Mouse (Mus musculus): ENCODE measurements around the gene Tmco4. TPM values are rescaled to one million over a fixed set of nuclear protein-coding genes. Genes with fewer than 3 reads are reported as not detected.

Gene Tmco4
- polyA plus RNA-seq, 1 experiment: 3.4 TPM

DNA sequence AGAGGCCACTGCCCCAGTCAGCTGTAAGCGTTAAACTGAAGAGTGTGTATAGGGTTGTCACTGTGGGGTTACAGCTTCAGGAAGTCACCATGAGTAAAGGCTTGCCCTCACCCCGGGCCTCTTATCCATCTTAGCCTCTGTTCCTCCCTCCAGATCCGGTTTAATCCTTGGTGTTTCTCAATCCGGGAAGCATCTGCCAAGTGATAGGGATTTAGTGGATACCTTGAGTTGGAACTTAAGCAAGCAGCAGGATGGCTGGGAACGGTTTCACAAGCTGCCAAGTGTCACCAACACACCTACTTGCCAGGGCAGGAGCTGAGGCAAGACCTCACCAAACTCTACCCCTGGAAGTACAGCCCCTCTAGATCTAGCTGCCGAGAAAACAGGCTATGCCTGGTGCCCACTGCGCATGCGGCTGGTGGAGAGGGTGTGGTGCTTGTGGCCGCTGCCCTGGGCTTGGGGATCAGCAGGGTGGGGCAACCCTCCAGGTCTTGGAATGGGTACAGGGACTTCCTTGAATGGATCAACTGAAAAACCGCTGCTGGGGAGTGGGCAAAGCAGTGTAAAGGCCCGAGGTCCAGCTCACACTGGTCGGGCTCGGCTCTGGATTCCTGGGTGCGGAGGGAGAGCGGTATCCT is 117.7 kb downstream of the Tmco4 start:
- TF ChIP-seq CTCF (IDR thresholded peaks at IDR 0.05; ENCODE audit: control insufficient read depth, insufficient read depth, insufficient replicate concordance, low read depth, low read length): no peak
- no peak for TF ChIP-seq POLR2A (IDR thresholded peaks at IDR 0.05; ENCODE audit: control insufficient read depth, low read depth, low read length)
- Histone ChIP-seq H3K27ac (ENCODE audit: control insufficient read depth, insufficient read depth, low read depth, low read length) (no peak overlapping the region), H3K4me1 (ENCODE audit: control insufficient read depth, insufficient read depth, low read length) (peaks cover 9% of the 10 kb centered on the region; the same call in 1 of the 2 replicates), H3K4me3 (ENCODE audit: control insufficient read depth, low read depth, low read length) (no peak overlapping the region), H3K36me3 (ENCODE audit: control insufficient read depth, insufficient read depth, low read length) (no peaks in the 10 kb centered on the region), H3K27me3 (ENCODE audit: control insufficient read depth, insufficient read depth, low read length) (no peaks in the 10 kb centered on the region; the same call in 1 of the 2 replicates)

DNA sequence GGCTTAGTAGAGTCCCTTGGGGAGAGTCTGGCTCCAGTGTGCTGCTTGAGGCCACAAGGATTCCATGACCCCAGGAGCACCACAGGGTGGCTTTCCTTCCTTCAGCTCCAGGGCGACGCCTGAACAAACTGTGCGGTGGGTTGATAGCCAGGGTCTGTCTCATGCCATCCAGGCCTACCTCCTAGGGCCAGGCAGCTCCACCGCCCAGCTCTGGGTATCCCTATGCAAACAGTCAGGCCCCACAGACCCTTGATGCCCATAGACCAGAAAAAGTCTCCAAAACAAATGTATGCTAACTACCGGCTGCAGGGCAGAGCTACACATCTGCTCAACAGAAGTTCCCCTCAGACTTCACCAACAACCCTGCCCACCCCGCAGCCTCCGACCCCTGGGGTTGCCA is 118.4 kb downstream of the Tmco4 start:
- peaks cover 9% of the 10 kb centered on the region; the same call in 1 of the 2 replicates for H3K4me1 ChIP-seq (ENCODE audit: control insufficient read depth, insufficient read depth, low read length)
- H3K4me3 ChIP-seq (ENCODE audit: control insufficient read depth, low read depth, low read length): no peak overlapping the region
- TF ChIP-seq POLR2A (IDR thresholded peaks at IDR 0.05; ENCODE audit: control insufficient read depth, low read depth, low read length): no peak
- no peak for TF ChIP-seq CTCF (IDR thresholded peaks at IDR 0.05; ENCODE audit: control insufficient read depth, insufficient read depth, insufficient replicate concordance, low read depth, low read length)
- no peak overlapping the region for H3K27ac ChIP-seq (ENCODE audit: control insufficient read depth, insufficient read depth, low read depth, low read length)
- no peaks in the 10 kb centered on the region for H3K36me3 ChIP-seq (ENCODE audit: control insufficient read depth, insufficient read depth, low read length)
- no peaks in the 10 kb centered on the region; the same call in 1 of the 2 replicates for H3K27me3 ChIP-seq (ENCODE audit: control insufficient read depth, insufficient read depth, low read length)

DNA sequence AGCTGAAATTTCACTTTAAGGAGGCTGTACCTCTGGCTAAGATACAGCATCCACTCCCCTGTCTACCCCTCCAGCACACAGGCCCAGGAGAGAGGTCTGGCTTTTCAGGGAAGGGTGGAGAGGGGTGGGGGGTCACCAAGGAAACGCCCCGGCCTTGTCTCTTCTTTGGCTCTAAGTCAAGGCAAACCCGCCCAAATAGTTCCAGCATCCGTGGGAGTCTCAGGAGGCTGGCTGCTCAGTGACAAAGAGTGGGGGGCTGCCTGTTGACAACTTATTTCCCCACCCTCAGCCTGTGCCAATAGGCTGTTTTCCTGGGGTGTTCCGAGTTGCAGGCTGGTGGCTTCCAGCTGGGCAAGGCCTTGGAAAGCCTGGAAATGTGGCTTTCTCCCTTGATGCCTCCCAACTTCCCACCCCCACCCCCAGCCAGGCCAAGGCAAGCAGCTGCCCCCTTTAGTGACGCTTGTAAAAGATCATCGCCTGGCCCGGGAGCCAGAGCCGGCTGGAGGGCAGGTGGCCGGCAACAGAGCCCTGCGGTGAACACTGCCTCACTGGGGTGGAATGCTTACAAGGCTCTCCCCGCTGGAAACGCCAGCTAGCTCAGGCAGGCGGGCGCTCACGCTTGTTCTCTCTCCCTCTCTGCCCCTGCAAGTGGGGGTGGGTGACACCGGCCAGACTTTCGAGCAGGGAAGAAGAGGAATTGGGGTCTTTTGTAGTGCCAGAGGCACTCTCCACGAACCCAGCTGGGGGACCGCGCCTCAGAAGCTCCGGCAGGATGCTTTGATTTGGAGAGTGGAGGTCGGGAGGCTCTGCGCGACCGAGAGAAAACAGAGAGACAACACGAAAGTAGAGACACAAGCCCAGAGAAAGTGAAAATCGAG is 119.0 kb downstream of the Tmco4 start:
- no peak overlapping the region for H3K27ac ChIP-seq (ENCODE audit: control insufficient read depth, insufficient read depth, low read depth, low read length)
- H3K27me3 ChIP-seq (ENCODE audit: control insufficient read depth, insufficient read depth, low read length): no peaks in the 10 kb centered on the region; the same call in 1 of the 2 replicates
- peak overlapping the region; percentile 65 for H3K4me3 ChIP-seq (ENCODE audit: control insufficient read depth, low read depth, low read length)
- H3K4me1 ChIP-seq (ENCODE audit: control insufficient read depth, insufficient read depth, low read length): peaks cover 11% of the 10 kb centered on the region; the same call in 1 of the 2 replicates
- TF ChIP-seq CTCF (IDR thresholded peaks at IDR 0.05; ENCODE audit: control insufficient read depth, insufficient read depth, insufficient replicate concordance, low read depth, low read length): no peak
- TF ChIP-seq POLR2A (IDR thresholded peaks at IDR 0.05; ENCODE audit: control insufficient read depth, low read depth, low read length): no peak
- no peaks in the 10 kb centered on the region for H3K36me3 ChIP-seq (ENCODE audit: control insufficient read depth, insufficient read depth, low read length)

DNA sequence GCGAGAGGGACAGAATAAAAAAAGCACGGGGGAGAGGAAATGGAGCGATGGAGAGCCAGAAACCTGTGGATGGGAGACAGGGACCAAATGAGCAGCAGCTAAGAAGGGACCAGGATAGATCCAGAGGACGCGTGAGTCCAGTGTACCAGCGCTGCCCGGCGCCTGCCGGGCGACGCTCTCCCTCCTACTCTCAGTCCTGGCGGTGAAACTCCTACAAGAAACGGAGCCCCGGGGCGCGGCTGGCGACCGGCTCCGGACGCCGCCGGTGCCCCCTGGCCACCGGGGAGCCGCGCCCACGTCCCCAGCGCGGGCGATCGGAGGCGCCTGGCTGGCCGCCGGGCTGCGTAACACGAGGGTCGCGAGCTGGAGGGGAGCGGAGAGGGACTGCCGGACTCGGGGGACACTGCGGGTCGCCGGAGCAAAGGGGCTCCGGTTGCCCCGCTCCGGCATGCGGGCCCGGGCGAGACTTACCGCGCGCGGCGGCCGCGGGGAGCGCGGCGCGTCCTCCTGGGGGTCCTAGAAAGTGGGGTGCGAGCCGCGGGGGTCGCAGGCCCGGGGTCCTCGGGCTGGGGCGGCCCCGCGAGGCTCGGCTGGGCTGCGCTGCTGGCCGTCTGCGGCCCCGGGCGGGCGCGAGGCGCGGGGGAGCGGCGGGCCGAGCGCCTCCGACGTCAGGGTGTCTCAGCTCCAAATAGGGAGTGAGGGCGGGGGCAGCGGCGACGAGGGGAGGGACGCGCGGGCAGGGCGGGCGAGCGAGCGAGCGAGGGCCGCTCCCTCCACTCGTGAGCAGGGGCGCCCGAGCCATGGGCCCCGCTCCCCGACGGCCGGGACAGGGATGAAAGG is 119.9 kb downstream of the Tmco4 start, which contains the start of gene Nbl1:
Gene Nbl1, minus strand, starts transcription at position 638 of the 840 bp plus-strand sequence.
- no peaks in the 10 kb centered on the region; the same call in 1 of the 2 replicates for H3K27me3 ChIP-seq (ENCODE audit: control insufficient read depth, insufficient read depth, low read length)
- TF ChIP-seq CTCF (IDR thresholded peaks at IDR 0.05; ENCODE audit: control insufficient read depth, insufficient read depth, insufficient replicate concordance, low read depth, low read length): no peak
- H3K27ac ChIP-seq (ENCODE audit: control insufficient read depth, insufficient read depth, low read depth, low read length): no peak within 1 kb of the TSS; the same call in 1 of the 2 replicates
- H3K36me3 ChIP-seq (ENCODE audit: control insufficient read depth, insufficient read depth, low read length): no peaks in the 10 kb centered on the region
- peak within 1 kb of the TSS; percentile 65 for H3K4me3 ChIP-seq (ENCODE audit: control insufficient read depth, low read depth, low read length)
- peaks cover 11% of the 10 kb centered on the region; the same call in 1 of the 2 replicates for H3K4me1 ChIP-seq (ENCODE audit: control insufficient read depth, insufficient read depth, low read length)

DNA sequence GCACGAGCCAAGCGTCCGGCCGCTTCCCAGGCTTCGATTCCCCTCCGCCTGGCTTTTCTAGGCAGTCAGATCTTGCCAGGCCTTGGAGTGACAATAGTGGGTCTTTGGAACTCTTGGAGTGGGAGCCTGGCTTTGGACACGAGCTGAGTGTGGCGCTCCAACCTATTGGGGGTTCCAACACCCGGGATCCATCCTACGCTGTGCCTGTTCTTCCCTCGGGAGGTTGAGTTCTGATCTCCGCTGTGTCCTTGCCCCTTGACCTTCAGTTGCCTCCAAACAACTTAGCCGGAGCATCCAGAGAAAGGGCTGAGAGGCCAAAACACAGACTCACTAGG is 120.5 kb downstream of the Tmco4 start:
- Histone ChIP-seq H3K4me3 (ENCODE audit: control insufficient read depth, low read depth, low read length) (peak overlapping the region; percentile 65; the same call in 1 of the 2 replicates), H3K4me1 (ENCODE audit: control insufficient read depth, insufficient read depth, low read length) (peaks cover 11% of the 10 kb centered on the region; the same call in 1 of the 2 replicates), H3K27ac (ENCODE audit: control insufficient read depth, insufficient read depth, low read depth, low read length) (no peak overlapping the region), H3K27me3 (ENCODE audit: control insufficient read depth, insufficient read depth, low read length) (no peaks in the 10 kb centered on the region; the same call in 1 of the 2 replicates), H3K36me3 (ENCODE audit: control insufficient read depth, insufficient read depth, low read length) (no peaks in the 10 kb centered on the region)
- no peak for TF ChIP-seq CTCF (IDR thresholded peaks at IDR 0.05; ENCODE audit: control insufficient read depth, insufficient read depth, insufficient replicate concordance, low read depth, low read length)
- no peak for TF ChIP-seq POLR2A (IDR thresholded peaks at IDR 0.05; ENCODE audit: control insufficient read depth, low read depth, low read length)

DNA sequence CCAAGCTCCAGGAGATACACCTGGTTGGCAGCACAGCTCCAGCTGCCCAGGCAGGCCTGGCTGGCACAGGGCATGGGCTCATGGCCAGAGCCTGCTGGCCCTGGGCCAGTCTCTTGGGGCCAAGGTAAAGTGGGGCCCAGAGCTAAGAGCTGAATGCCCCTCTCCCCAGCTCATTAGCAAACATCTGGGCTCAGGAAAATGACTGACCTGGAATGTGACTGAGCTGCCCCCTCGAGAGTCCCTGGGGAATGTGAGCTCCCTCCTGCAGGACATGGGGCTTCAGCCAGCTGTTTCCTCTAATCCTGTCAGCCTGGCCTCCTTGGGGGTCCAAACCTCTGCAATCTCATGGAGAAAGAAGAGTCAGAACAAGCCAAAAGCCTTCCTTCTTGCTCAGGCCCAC is 122.7 kb downstream of the Tmco4 start:
- Histone ChIP-seq H3K27ac (ENCODE audit: control insufficient read depth, insufficient read depth, low read depth, low read length) (no peak overlapping the region), H3K4me1 (ENCODE audit: control insufficient read depth, insufficient read depth, low read length) (peaks cover 11% of the 10 kb centered on the region; the same call in 1 of the 2 replicates), H3K36me3 (ENCODE audit: control insufficient read depth, insufficient read depth, low read length) (no peaks in the 10 kb centered on the region), H3K27me3 (ENCODE audit: control insufficient read depth, insufficient read depth, low read length) (no peaks in the 10 kb centered on the region; the same call in 1 of the 2 replicates), H3K4me3 (ENCODE audit: control insufficient read depth, low read depth, low read length) (no peak overlapping the region)
- no peak for TF ChIP-seq CTCF (IDR thresholded peaks at IDR 0.05; ENCODE audit: control insufficient read depth, insufficient read depth, insufficient replicate concordance, low read depth, low read length)
- no peak for TF ChIP-seq POLR2A (IDR thresholded peaks at IDR 0.05; ENCODE audit: control insufficient read depth, low read depth, low read length)

Data from testis, adult 2 months (tissue).